ENCODE assay signal across 7 mouse cellular contexts in the genomic region with DNA sequence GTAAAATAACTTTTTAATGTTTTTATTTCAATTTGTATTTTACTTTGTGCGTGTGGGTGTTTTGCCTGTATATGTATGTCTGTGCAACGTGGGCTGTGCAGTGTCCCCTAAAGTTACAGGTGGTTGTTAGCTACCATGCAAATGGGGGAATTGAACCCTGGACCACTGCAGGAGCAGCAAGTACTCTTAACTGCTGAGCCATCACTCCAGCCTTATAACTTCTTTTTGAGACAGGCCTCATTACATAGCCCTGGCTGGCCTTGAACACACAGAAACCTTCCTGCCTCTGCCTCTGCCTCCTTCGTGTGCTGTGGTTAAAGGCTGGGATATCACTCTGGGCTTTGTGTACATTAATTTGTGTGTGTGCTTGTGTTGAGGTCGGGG. TPM values are rescaled to one million over a fixed set of nuclear protein-coding genes. Genes with fewer than 3 reads are reported as not detected.
DNase-seq lines count a peak whose midpoint lies in the region; ATAC-seq and TF ChIP-seq lines count a peak whose summit lies in the region.

No protein-coding gene starts in this region.

- H3K4me2 ChIP-seq in lung, embryonic 16.5 days (ENCODE audit: low read depth, low read length), result peak overlapping the region; percentile 73
- peak overlapping the region; percentile 77 for H3K4me2 ChIP-seq in embryonic facial prominence, embryonic 15.5 days (replicated peaks)
- H3K4me2 ChIP-seq in intestine, postnatal 0 days (replicated peaks; ENCODE audit: low read depth), result peak overlapping the region; percentile 87

- H3K9me3 ChIP-seq in lung, embryonic 16.5 days (ENCODE audit: control insufficient read depth, low read length), result peaks cover 4% of the 10 kb centered on the region; the same call in 1 of the 2 replicates
- no peaks in the 10 kb centered on the region for H3K9me3 ChIP-seq in embryonic facial prominence, embryonic 15.5 days (replicated peaks)
- no peaks in the 10 kb centered on the region for H3K9me3 ChIP-seq in intestine, postnatal 0 days (ENCODE audit: control insufficient read depth)

- no peak for DNase-seq in lung, postnatal 4 days
- no peak for DNase-seq in Muller cell, postnatal 12 days (ENCODE audit: inconsistent ontology term)

- peak overlapping the region; percentile 100 for H3K9ac ChIP-seq in lung, embryonic 16.5 days (ENCODE audit: low read length)
- peak overlapping the region; percentile 88; the same call in 1 of the 2 replicates for H3K9ac ChIP-seq in embryonic facial prominence, embryonic 15.5 days
- H3K9ac ChIP-seq in intestine, postnatal 0 days (ENCODE audit: low read depth, low read length), result peak overlapping the region; percentile 92

- peak overlapping the region; percentile 83 for H3K27ac ChIP-seq in lung, embryonic 16.5 days (ENCODE audit: low read length)
- peak overlapping the region; percentile 93 for H3K27ac ChIP-seq in embryonic facial prominence, embryonic 15.5 days (replicated peaks)
- H3K27ac ChIP-seq in intestine, postnatal 0 days (ENCODE audit: low read depth, low read length), result peak overlapping the region; percentile 97
- 0 out of 2 replicates have a peak overlapping the region, but pooled peaks have one; percentile 87 for H3K27ac ChIP-seq in olfactory bulb, adult 2 months (ENCODE audit: insufficient read depth, low read depth, low read length)

- no peak for TF ChIP-seq CTCF in intestine, postnatal 0 days (IDR thresholded peaks at IDR 0.05; ENCODE audit: low read depth)
- TF ChIP-seq CTCF in olfactory bulb, adult 2 months (IDR thresholded peaks at IDR 0.05; ENCODE audit: insufficient read depth, low read depth, low read length), result no peak

- H3K4me1 ChIP-seq in lung, embryonic 16.5 days (replicated peaks; ENCODE audit: control insufficient read depth, insufficient read depth, low read length), result peaks cover 21% of the 10 kb centered on the region
- peaks cover 32% of the 10 kb centered on the region for H3K4me1 ChIP-seq in embryonic facial prominence, embryonic 15.5 days
- peaks cover 15% of the 10 kb centered on the region for H3K4me1 ChIP-seq in intestine, postnatal 0 days (replicated peaks; ENCODE audit: control insufficient read depth, insufficient read depth, low read length)
- peaks cover 26% of the 10 kb centered on the region for H3K4me1 ChIP-seq in olfactory bulb, adult 2 months (ENCODE audit: control insufficient read depth, insufficient read depth, low read length)

- no peak for ATAC-seq in lung, embryonic 16.5 days (ENCODE audit: low read depth)
- no peak for ATAC-seq in embryonic facial prominence, embryonic 15.5 days (ENCODE audit: insufficient number of reproducible peaks, low FRiP score, low TSS enrichment, low read depth)
- ATAC-seq in intestine, postnatal 0 days, result no peak
- ATAC-seq in inflammation-experienced regulatory T-cells, adult 6 months, result no peak

- H3K36me3 ChIP-seq in lung, embryonic 16.5 days (ENCODE audit: control insufficient read depth, insufficient read depth, low read length), result peaks cover 9% of the 10 kb centered on the region
- peaks cover 19% of the 10 kb centered on the region for H3K36me3 ChIP-seq in embryonic facial prominence, embryonic 15.5 days
- peaks cover 15% of the 10 kb centered on the region for H3K36me3 ChIP-seq in intestine, postnatal 0 days (ENCODE audit: control insufficient read depth, insufficient read depth)

- WGBS in lung, embryonic 16.5 days, result 30% methylated on average over 4 of the region's 4 CpGs
- WGBS in embryonic facial prominence, embryonic 15.5 days, result 28% methylated on average over 4 of the region's 4 CpGs
- 20% methylated on average over 4 of the region's 4 CpGs for WGBS in intestine, postnatal 0 days
- WGBS in olfactory bulb, adult 2 months, result 28% methylated on average over 4 of the region's 4 CpGs

- no peak for TF ChIP-seq POLR2A in olfactory bulb, adult 2 months (IDR thresholded peaks at IDR 0.05; ENCODE audit: insufficient read depth, low read depth, low read length)

- H3K27me3 ChIP-seq in lung, embryonic 16.5 days (ENCODE audit: control insufficient read depth, insufficient read depth, low read depth, low read length), result peaks cover 26% of the 10 kb centered on the region
- H3K27me3 ChIP-seq in embryonic facial prominence, embryonic 15.5 days, result peaks cover 31% of the 10 kb centered on the region
- H3K27me3 ChIP-seq in intestine, postnatal 0 days (replicated peaks; ENCODE audit: control insufficient read depth, insufficient read depth, low read length), result peaks cover 19% of the 10 kb centered on the region

- peak overlapping the region; percentile 95 for H3K4me3 ChIP-seq in lung, embryonic 16.5 days (ENCODE audit: low read length)
- H3K4me3 ChIP-seq in embryonic facial prominence, embryonic 15.5 days (replicated peaks), result peak overlapping the region; percentile 84
- H3K4me3 ChIP-seq in intestine, postnatal 0 days (ENCODE audit: low read depth, low read length), result peak overlapping the region; percentile 94
- H3K4me3 ChIP-seq in olfactory bulb, adult 2 months (ENCODE audit: insufficient read depth, low read depth, low read length), result peak overlapping the region; percentile 85

RNA-seq across cellular contexts. Expression of gene Keap1, which starts 0.3 kb away (rescaled TPM):
- polyA plus RNA-seq in lung, embryonic 16.5 days (2015; fragmentation: Nextera tagmentation; extraction: Ambion mirVana), result 60.4 and 61.3 TPM in 2 replicates
- polyA plus RNA-seq in embryonic facial prominence, embryonic 15.5 days (2015; fragmentation: Nextera tagmentation; extraction: Ambion mirVana), result 73.2 and 76.4 TPM in 2 replicates
- polyA plus RNA-seq in intestine, postnatal 0 days (2015; fragmentation: Nextera tagmentation; extraction: Ambion mirVana), result 38.3 and 42.4 TPM in 2 replicates
- polyA plus RNA-seq in olfactory bulb, adult 2 months (2012; ENCODE audit: insufficient read depth, insufficient read length, low replicate concordance, missing spikeins), result not detected in 2 replicates
- 10 to 100 TPM; 20.8 to 28.9 (median 21.5) TPM for polyA plus RNA-seq in inflammation-experienced regulatory T-cells, adult 6 months (2017; shearing (Covaris generic))

RNA-seq across cellular contexts. Expression of gene S1pr5, which starts 8.8 kb away (rescaled TPM):
- 0.11 and 0.21 TPM in 2 replicates for polyA plus RNA-seq in lung, embryonic 16.5 days (2015; fragmentation: Nextera tagmentation; extraction: Ambion mirVana)
- polyA plus RNA-seq in embryonic facial prominence, embryonic 15.5 days (2015; fragmentation: Nextera tagmentation; extraction: Ambion mirVana), result 4.5 and 5.0 TPM in 2 replicates
- not detected in 2 replicates for polyA plus RNA-seq in intestine, postnatal 0 days (2015; fragmentation: Nextera tagmentation; extraction: Ambion mirVana)
- polyA plus RNA-seq in olfactory bulb, adult 2 months (2012; ENCODE audit: insufficient read depth, insufficient read length, low replicate concordance, missing spikeins), result not detected in 2 replicates
- under 1 TPM in 1 of 3 experiments, not detected in 2; 0.17 TPM for polyA plus RNA-seq in inflammation-experienced regulatory T-cells, adult 6 months (2017; shearing (Covaris generic))

RNA-seq across cellular contexts. Expression of gene Atg4d, which starts 25.6 kb away (rescaled TPM):
- 39.9 and 42.3 TPM in 2 replicates for polyA plus RNA-seq in lung, embryonic 16.5 days (2015; fragmentation: Nextera tagmentation; extraction: Ambion mirVana)
- polyA plus RNA-seq in embryonic facial prominence, embryonic 15.5 days (2015; fragmentation: Nextera tagmentation; extraction: Ambion mirVana), result 40.5 and 44.8 TPM in 2 replicates
- polyA plus RNA-seq in intestine, postnatal 0 days (2015; fragmentation: Nextera tagmentation; extraction: Ambion mirVana), result 44.7 and 48.1 TPM in 2 replicates
- polyA plus RNA-seq in olfactory bulb, adult 2 months (2012; ENCODE audit: insufficient read depth, insufficient read length, low replicate concordance, missing spikeins), result not detected in 2 replicates
- 10 to 100 TPM; 23.5 to 32.5 (median 24.2) TPM for polyA plus RNA-seq in inflammation-experienced regulatory T-cells, adult 6 months (2017; shearing (Covaris generic))

RNA-seq across cellular contexts. Expression of gene Kri1, which starts 48.3 kb away (rescaled TPM):
- 15.8 and 16.7 TPM in 2 replicates for polyA plus RNA-seq in lung, embryonic 16.5 days (2015; fragmentation: Nextera tagmentation; extraction: Ambion mirVana)
- 18.2 and 19.0 TPM in 2 replicates for polyA plus RNA-seq in embryonic facial prominence, embryonic 15.5 days (2015; fragmentation: Nextera tagmentation; extraction: Ambion mirVana)
- polyA plus RNA-seq in intestine, postnatal 0 days (2015; fragmentation: Nextera tagmentation; extraction: Ambion mirVana), result 7.0 and 7.2 TPM in 2 replicates
- polyA plus RNA-seq in olfactory bulb, adult 2 months (2012; ENCODE audit: insufficient read depth, insufficient read length, low replicate concordance, missing spikeins), result not detected in 2 replicates
- 10 to 100 TPM; 16.5 to 36.2 (median 26.9) TPM for polyA plus RNA-seq in inflammation-experienced regulatory T-cells, adult 6 months (2017; shearing (Covaris generic))

RNA-seq across cellular contexts. Expression of gene Cdkn2d, which starts 51.8 kb away (rescaled TPM):
- polyA plus RNA-seq in lung, embryonic 16.5 days (2015; fragmentation: Nextera tagmentation; extraction: Ambion mirVana), result 57.7 TPM in 2 replicates
- polyA plus RNA-seq in embryonic facial prominence, embryonic 15.5 days (2015; fragmentation: Nextera tagmentation; extraction: Ambion mirVana), result 57.8 and 63.0 TPM in 2 replicates
- 24.1 and 25.8 TPM in 2 replicates for polyA plus RNA-seq in intestine, postnatal 0 days (2015; fragmentation: Nextera tagmentation; extraction: Ambion mirVana)
- polyA plus RNA-seq in olfactory bulb, adult 2 months (2012; ENCODE audit: insufficient read depth, insufficient read length, low replicate concordance, missing spikeins), result not detected in 2 replicates
- 100 to 1,000 TPM; 116 to 131 (median 128) TPM for polyA plus RNA-seq in inflammation-experienced regulatory T-cells, adult 6 months (2017; shearing (Covaris generic))
